In genomic region chr4:106799772-106800336, GRCm38 (mm10) we compare ENCODE assay signal across 8 mouse cellular contexts. TPM values are rescaled to one million over a fixed set of nuclear protein-coding genes. Genes with fewer than 3 reads are reported as not detected.
A peak's percentile ranks its signal among the peaks of the same experiment; 100 is the strongest.
DNase-seq lines count a peak whose midpoint lies in the region; ATAC-seq and TF ChIP-seq lines count a peak whose summit lies in the region.

No protein-coding gene starts in this region.

- H3K27me3 ChIP-seq in MEL (ENCODE audit: control insufficient read depth in 1 of 2, insufficient read depth in 2 of 2, low read length in 2 of 2) = no peaks in the 10 kb centered on the region
- peaks cover 11% of the 10 kb centered on the region; the same call in 1 of the 2 replicates for H3K27me3 ChIP-seq in forebrain, embryonic 15.5 days
- H3K27me3 ChIP-seq in liver, postnatal 0 days (ENCODE audit: insufficient read depth, low read length) = no peaks in the 10 kb centered on the region

- 0 out of 2 replicates have a peak overlapping the region, but pooled peaks have one; percentile 5 for H3K4me2 ChIP-seq in forebrain, embryonic 15.5 days (replicated peaks)
- peak overlapping the region; percentile 57 for H3K4me2 ChIP-seq in liver, postnatal 0 days (ENCODE audit: low read depth, low read length)

- TF ChIP-seq CTCF in MEL (IDR thresholded peaks at IDR 0.05 in 2 of 3, conservative IDR thresholded peaks at IDR 0.05 in 1 of 3; ENCODE audit: control insufficient read depth in 1 of 3, insufficient read depth in 1 of 3, low read depth in 2 of 3, low read length in 3 of 3, poor library complexity in 1 of 3, severe bottlenecking in 1 of 3) = peak in 2 of 3 experiments; percentile 58 to 66; a peak in 5 of 6 replicates
- TF ChIP-seq CTCF in liver, postnatal 0 days (IDR thresholded peaks at IDR 0.05; ENCODE audit: low read depth) = peak; percentile 77

- no peaks in the 10 kb centered on the region for H3K9me3 ChIP-seq in MEL (replicated peaks; ENCODE audit: insufficient read depth, low read length)
- H3K9me3 ChIP-seq in forebrain, embryonic 15.5 days = no peaks in the 10 kb centered on the region
- H3K9me3 ChIP-seq in liver, postnatal 0 days (ENCODE audit: low read length) = peaks cover 5% of the 10 kb centered on the region; the same call in 1 of the 2 replicates

- peaks cover 7 to 22% of the 10 kb centered on the region in 2 experiments for H3K4me1 ChIP-seq in MEL (ENCODE audit: control insufficient read depth in 1 of 2, insufficient read depth in 2 of 2, low read length in 2 of 2)
- no peaks in the 10 kb centered on the region for H3K4me1 ChIP-seq in forebrain, embryonic 15.5 days
- peaks cover 20% of the 10 kb centered on the region for H3K4me1 ChIP-seq in liver, postnatal 0 days (ENCODE audit: insufficient read depth)

- no peak overlapping the region for H3K9ac ChIP-seq in MEL (ENCODE audit: control insufficient read depth, low read depth, low read length, poor library complexity, severe bottlenecking)
- H3K9ac ChIP-seq in forebrain, embryonic 15.5 days (replicated peaks) = no peak overlapping the region
- H3K9ac ChIP-seq in liver, postnatal 0 days (replicated peaks) = peak overlapping the region; percentile 38; the same call in 1 of the 2 replicates

- intact Hi-C loops in heart, postnatal 25 days (cut with DNase I) = no loop called here

- 5% methylated on average over 15 of the region's 15 CpGs for WGBS in forebrain, embryonic 15.5 days
- 26% methylated on average over 15 of the region's 15 CpGs for WGBS in liver, postnatal 0 days (ENCODE audit: insufficient replicate concordance)

- no peak for DNase-seq in MEL (ENCODE audit: low read depth, low spot score)
- peak; percentile 57 for DNase-seq in cerebellum, adult 11 months
- peak; percentile 76 for DNase-seq in heart, postnatal 25 days (ENCODE audit: low spot score)
- DNase-seq in layer of hippocampus, adult 18-20 months (ENCODE audit: low spot score in 2 of 2) = peak; percentile 53 to 83
- DNase-seq in liver, postnatal 0 days = peak; percentile 78
- peak; percentile 62 for DNase-seq in ovary, postnatal 10 days (ENCODE audit: low spot score)
- peak; percentile 63 to 65 for DNase-seq in thymus, postnatal 36 days

- peak; percentile 41; the same call in 1 of the 2 replicates for ATAC-seq in forebrain, embryonic 15.5 days (replicated peaks)
- ATAC-seq in liver, postnatal 0 days = peak; percentile 56

- no peak overlapping the region for H3K27ac ChIP-seq in MEL (ENCODE audit: control insufficient read depth, low read depth, low read length)
- no peak overlapping the region for H3K27ac ChIP-seq in forebrain, embryonic 15.5 days (replicated peaks)
- H3K27ac ChIP-seq in liver, postnatal 0 days (ENCODE audit: low read depth) = no peak overlapping the region

- peak; percentile 32 for TF ChIP-seq RAD21 in MEL (IDR thresholded peaks at IDR 0.05; ENCODE audit: low read depth, low read length)

- no peak for TF ChIP-seq POLR2A in MEL (IDR thresholded peaks at IDR 0.05; ENCODE audit: control insufficient read depth in 1 of 2, insufficient read depth in 1 of 2, low read depth in 1 of 2, low read length in 2 of 2, poor library complexity in 1 of 2)

- H3K36me3 ChIP-seq in MEL (ENCODE audit: control insufficient read depth in 1 of 2, insufficient read depth in 2 of 2, low read length in 2 of 2) = peaks cover 0 to 14% of the 10 kb centered on the region in 2 experiments; a peak in 2 of 4 replicates
- no peaks in the 10 kb centered on the region for H3K36me3 ChIP-seq in forebrain, embryonic 15.5 days
- no peaks in the 10 kb centered on the region for H3K36me3 ChIP-seq in liver, postnatal 0 days (replicated peaks; ENCODE audit: insufficient read depth, low read length)

- no peak for TF ChIP-seq EP300 in MEL (IDR thresholded peaks at IDR 0.05; ENCODE audit: low read depth in 1 of 2, low read length in 2 of 2)
- TF ChIP-seq EP300 in liver, postnatal 0 days (IDR thresholded peaks at IDR 0.05; ENCODE audit: low read depth) = no peak

- no peaks in the 10 kb centered on the region for H3K79me2 ChIP-seq in MEL (ENCODE audit: control insufficient read depth, insufficient read depth, low read length, poor library complexity)

- no peak overlapping the region for H3K4me3 ChIP-seq in MEL (ENCODE audit: control insufficient read depth in 1 of 2, insufficient read depth in 1 of 2, low read depth in 2 of 2, low read length in 2 of 2)
- no peak overlapping the region for H3K4me3 ChIP-seq in forebrain, embryonic 15.5 days
- 0 out of 2 replicates have a peak overlapping the region, but pooled peaks have one; percentile 3 for H3K4me3 ChIP-seq in liver, postnatal 0 days (ENCODE audit: low read depth, low read length)

TF ChIP-seq in MEL, 35 proteins besides CTCF, POLR2A, EP300 and RAD21:
- TF ChIP-seq MYC (IDR thresholded peaks at IDR 0.05; ENCODE audit: low read depth, low read length) = no peak
- peak; percentile 62 for TF ChIP-seq SMC3 (IDR thresholded peaks at IDR 0.05; ENCODE audit: low read depth, low read length)
- TF ChIP-seq ZC3H11A (IDR thresholded peaks at IDR 0.05; ENCODE audit: low read depth, low read length) = no peak
- TF ChIP-seq CHD1 (IDR thresholded peaks at IDR 0.05; ENCODE audit: low read depth, low read length) = no peak

RNA-seq across cellular contexts. Expression of gene Acot11, which starts 4.9 kb away (rescaled TPM):
- 1.5 and 1.8 TPM in 2 replicates for total RNA-seq in MEL (2012; rRNA removed)
- polyA plus RNA-seq in MEL (2012; ENCODE audit: insufficient read depth in 1 of 2, insufficient read length in 2 of 2, low read depth in 1 of 2, low replicate concordance in 2 of 2, missing spikeins in 1 of 2) = 1 to 10 TPM in 1 of 2 experiments, not detected in 1; 2.5 TPM
- polyA plus RNA-seq in forebrain, embryonic 15.5 days (2015; fragmentation: Nextera tagmentation; extraction: Ambion mirVana) = 0.92 and 1.3 TPM in 2 replicates
- total RNA-seq in heart, postnatal 25 days (2021) = 10 to 100 TPM; 28.6 to 37.1 TPM
- total RNA-seq in layer of hippocampus, adult 18-20 months (2021) = 10 to 100 TPM; 46.7 to 52.6 TPM
- 0.72 and 2.1 TPM in 2 replicates for polyA plus RNA-seq in liver, postnatal 0 days (2015; fragmentation: Nextera tagmentation; extraction: Ambion mirVana)

Comparison
In these comparisons a context has a peak if more than half of its experiments do, and no peak if none do; other contexts are left out.
1. RNA of gene Acot11, which starts 4.9 kb away (total RNA-seq): 46.7 to 52.6 TPM in layer of hippocampus, adult 18-20 months and 28.6 to 37.1 TPM in heart, postnatal 25 days; 1.5 to 1.8 TPM in MEL; every median in the first group is over 10 times any median in the second.